Mouse (Mus musculus) heart, postnatal 14 days (tissue): ENCODE results near the gene Sarnp. TPM values are rescaled to one million over a fixed set of nuclear protein-coding genes. Genes with fewer than 3 reads are reported as not detected.

Experiments used
- DNase-seq, 2 experiments: peaks; one replicate each; pipeline ENCODE4 v3.0.0; 2021 to 2022
- intact Hi-C: fragments of 180-260 bp; cut with DNase I; formaldehyde crosslinking; loops from one replicate; pipeline ENCODE4 v1.15.1; 2025
- total RNA-seq, 2 experiments: library from RNA; stranded (reverse); gene quantifications; 2 replicates each; pipeline ENCODE4 v1.2.3; 2021

Sarnp gene
- total RNA-seq, 2 experiments from 2014 or later = 40.9 to 44.9 TPM

DNA sequence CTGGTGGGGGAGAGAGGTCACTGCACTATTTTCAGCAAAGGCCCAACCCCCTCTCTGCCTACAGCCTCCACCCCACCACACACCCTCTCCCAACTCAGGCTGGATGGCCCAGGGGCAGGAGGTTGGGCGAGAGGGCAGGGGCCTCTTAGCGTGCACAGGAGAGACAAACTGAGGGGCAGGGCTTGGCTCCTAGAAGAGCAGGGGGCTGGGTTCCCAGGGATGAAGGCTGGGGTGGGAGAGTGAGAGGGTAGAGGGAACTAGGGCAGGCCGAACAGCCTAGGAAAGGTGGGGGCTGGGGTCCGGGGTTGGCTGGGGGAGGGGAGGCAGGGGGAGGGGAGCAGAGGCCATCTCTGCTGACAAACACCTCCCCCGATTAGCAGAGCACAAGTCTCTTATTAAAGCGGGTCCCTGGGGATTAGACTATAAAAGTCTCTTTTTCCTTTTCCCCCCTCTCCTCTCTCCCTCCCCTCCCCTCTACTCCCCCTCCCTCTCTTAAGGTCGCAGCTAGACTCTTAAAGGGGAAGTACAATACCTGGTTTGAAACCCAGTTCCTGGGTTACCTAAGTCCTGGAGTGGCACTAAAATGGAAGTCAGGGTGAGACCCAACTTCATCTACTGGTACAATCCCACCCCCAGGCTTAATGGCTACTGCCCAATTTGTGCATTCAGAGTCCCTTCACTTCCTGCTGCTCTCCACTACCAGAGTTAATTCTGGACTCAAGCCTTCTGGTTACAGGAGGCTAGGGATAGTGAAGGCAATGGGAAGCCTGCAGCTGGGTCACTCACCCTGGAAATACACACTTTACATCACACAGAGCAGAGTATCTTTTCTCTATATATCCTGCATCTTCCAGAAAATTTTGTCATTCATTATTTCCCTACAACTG is 72.1 kb downstream of the Sarnp start:
- intact Hi-C loops = no loop called here
- no peak for DNase-seq

DNA sequence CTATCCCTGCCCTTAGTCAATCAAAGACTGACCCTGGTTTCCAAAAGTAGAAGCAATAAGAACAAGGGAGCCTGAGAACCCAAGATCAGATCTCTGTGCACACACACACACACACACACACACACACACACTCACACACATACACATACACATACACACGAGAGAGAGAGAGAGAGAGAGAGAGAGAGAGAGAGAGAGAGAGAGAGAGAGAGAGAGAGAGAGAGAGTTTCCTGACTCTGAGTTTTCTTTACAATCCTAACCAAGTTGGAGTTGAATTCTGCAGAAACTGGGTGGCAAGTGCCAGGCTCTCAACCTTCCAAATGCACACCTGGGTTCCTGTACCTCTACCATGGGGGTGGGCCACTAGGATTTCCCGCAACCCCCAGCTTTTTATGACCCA is 72.7 kb downstream of the Sarnp start:
- intact Hi-C loops = no loop called here
- no peak for DNase-seq

- DNase-seq = no peak
- intact Hi-C loops = no loop called here
Measured at GRCm38 (mm10) chr10:128890383-128891295, 73.5 kb downstream of the Sarnp start.

DNA sequence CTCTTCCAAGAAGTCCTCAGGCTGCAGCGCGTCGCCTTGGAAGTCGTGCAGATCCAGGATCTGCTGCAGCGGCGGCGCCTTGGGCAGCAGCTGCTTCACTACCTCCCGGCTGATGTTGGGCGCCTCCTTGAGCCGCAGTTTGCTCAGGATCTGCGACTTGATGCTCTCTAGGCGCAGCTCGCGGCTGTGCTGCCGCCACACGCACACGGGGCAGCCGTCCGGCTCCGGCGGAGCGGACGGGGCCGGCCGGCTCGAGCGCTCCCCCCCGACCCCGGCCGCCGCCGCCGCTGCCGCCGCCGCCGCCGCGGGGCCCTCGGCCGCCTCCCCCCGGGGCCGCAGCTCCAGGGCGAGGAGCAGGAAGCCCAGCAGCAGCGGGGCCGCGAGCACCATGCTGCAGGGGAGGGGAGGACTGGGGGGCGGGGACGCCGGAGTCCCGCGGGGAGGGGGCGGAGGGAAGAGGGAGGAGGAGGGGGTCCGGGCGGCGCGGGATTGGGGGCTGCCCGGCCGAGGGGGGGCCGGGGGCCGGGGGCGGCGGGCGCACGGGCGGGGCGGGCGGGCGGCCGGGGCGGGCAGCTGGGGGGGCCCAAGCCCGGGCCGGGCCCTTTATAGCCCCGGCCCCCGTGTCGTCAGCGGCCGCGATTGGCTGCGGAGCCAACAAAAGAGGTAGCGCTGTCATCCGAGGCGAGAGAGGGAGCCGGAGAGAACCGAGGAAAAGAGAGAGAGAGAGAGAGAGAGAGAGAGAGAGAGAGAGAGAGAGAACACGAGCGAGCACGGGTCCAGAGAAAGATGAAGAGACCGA is 74.4 kb downstream of the Sarnp start, which contains the start of gene Gdf11:
Gene Gdf11 (minus strand): TSS at position 423 of the 799 bp plus-strand sequence.
- peak; percentile 67 to 69 for DNase-seq

DNA sequence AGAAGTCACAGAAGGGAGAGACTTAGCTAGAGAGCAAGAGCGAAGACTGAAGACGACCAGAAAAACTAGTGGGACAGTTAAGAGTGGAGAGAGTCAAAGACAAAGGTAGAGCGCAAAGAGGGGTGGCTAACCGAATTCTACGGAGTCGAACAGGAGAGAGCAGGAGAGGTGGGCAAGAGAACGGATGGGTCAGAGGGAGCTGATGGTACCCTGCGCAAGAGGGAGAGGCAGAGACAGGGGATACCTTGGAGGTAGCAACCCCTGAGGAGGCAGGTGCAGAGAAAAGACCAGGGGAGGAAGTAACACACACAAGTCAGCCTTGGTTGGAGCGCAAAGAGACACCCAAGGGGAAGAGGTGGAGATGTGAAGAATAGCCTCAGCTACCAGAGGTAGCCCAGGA is 75.1 kb downstream of the Sarnp start:
- no peak for DNase-seq

More for the DNA sequence above, 74.4 kb downstream of the Sarnp start, which contains the start of gene Gdf11:
- intact Hi-C loops = no loop called here

GRCm38 (mm10) chr10:128895437-128895836 is 78.3 kb downstream of the Sarnp start:
- DNase-seq = peak; percentile 65 to 85
- intact Hi-C loops = loop anchor here (1.0 to 2.0 kb wide), 2 partner anchors 50 to 165 kb away; no protein-coding TSS in a partner anchor

More for the DNA sequence above, 75.1 kb downstream of the Sarnp start:
- intact Hi-C loops = no loop called here

- intact Hi-C loops = loop anchor here (1.0 to 2.0 kb wide), 2 partner anchors 51 to 165 kb away; no protein-coding TSS in a partner anchor
Measured at GRCm38 (mm10) chr10:128895952-128896693, 79.0 kb downstream of the Sarnp start.

GRCm38 (mm10) chr10:128896807-128897206 is 79.7 kb downstream of the Sarnp start:
- no peak for DNase-seq
- intact Hi-C loops = no loop called here

More at GRCm38 (mm10) chr10:128895952-128896693, 79.0 kb downstream of the Sarnp start:
- DNase-seq = no peak

- intact Hi-C loops = no loop called here
- no peak for DNase-seq
Measured at GRCm38 (mm10) chr10:128897501-128897900, 80.4 kb downstream of the Sarnp start.

DNA sequence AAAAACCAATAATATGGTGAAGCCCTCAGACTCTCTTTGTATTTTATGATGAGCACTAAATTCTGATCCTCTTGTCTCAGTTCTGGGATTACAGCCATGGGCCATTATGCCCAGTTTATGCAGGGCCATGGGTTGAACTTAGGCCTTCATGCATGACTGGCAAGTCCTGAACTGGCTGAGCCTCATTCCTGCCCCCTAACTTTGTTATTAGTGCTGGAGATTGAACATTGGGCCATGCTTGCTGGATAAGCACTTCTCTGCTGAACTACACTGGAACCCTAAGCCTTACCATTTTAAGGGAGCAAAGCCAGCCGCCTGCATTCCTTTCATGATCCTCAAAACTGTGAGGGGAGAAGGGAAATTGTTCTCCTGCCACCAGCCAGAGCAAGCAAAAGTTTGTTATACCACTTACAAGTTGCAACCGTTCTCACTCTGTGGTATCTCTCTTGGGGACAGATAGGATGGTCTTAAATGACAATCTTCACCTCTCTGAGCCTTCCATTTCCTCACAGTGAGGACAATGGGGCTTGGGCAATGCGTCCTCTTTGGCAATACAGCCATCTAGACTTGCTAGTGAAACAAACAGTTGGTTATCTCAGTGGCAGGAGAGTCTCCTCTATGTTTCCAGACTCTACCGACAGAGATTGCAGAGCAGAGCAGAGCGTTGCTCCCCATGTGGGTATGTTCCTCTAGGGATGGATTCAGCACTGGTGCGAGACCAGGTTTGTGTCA is 82.8 kb downstream of the Sarnp start:
- DNase-seq = no peak
- intact Hi-C loops = no loop called here

- intact Hi-C loops = no loop called here
- DNase-seq = no peak
Measured at GRCm38 (mm10) chr10:128900698-128901097, 83.6 kb downstream of the Sarnp start, which contains the start of gene Cd63. Gene Cd63 (plus strand): TSS chr10:128900989.

GRCm38 (mm10) chr10:128901409-128901808 is 84.3 kb downstream of the Sarnp start:
- intact Hi-C loops = no loop called here
- DNase-seq = no peak

- intact Hi-C loops = no loop called here
- no peak for DNase-seq
Measured at GRCm38 (mm10) chr10:128902409-128902988, 85.4 kb downstream of the Sarnp start.

DNA sequence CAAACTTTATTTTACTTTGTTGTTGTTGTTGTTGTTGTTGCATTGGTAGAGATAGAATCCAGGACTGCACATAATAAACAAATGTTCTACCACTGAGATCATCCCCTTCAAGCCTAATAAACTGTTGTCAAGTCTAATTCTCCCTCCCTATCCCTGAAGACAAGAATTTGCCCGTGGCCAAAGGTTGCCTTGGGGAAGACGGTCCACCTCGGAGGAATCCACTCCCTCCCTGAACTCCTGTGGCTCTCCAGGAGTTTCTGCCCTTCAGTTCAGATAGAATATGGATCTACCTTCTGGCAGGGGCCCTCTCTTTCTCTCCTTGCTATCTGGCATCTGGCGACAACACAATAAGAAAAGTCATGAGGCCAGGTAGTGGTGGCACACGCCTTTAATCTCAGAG is 87.7 kb downstream of the Sarnp start:
- no peak for DNase-seq
- intact Hi-C loops = no loop called here

- intact Hi-C loops = no loop called here
- DNase-seq = no peak
Measured at GRCm38 (mm10) chr10:128908778-128909448, 91.8 kb downstream of the Sarnp start.

DNA sequence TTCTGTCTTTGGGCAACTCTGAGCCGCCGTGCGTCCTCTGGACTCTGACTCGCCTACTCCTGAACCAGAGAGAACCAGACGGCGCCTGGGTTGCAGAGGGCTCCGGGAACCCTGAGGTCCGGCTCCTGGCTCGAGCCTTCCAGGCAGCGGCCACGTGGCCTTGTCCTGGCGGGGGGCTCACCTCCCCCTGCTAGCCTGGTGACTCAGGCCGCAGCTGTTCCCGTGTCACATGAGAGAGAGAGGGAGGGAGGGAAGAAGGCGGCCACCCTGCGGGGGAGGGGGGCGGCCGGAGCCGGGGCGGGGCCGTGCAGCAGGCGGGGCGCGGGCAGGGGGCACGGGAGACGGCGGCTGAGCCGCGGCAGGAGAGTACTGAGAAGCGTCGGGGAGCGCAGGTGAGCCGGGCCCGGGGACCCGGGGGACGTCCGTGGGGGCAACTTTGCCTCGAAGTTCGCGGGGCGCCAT is 92.5 kb downstream of the Sarnp start:
- DNase-seq = peak; percentile 88 to 89
- intact Hi-C loops = no loop called here

- DNase-seq = peak; percentile 59 to 69
- intact Hi-C loops = no loop called here
Measured at GRCm38 (mm10) chr10:128910066-128910841, 93.1 kb downstream of the Sarnp start.
